Mouse (Mus musculus): ENCODE measurements around the gene Dcaf15.

Dcaf15 gene

DNA sequence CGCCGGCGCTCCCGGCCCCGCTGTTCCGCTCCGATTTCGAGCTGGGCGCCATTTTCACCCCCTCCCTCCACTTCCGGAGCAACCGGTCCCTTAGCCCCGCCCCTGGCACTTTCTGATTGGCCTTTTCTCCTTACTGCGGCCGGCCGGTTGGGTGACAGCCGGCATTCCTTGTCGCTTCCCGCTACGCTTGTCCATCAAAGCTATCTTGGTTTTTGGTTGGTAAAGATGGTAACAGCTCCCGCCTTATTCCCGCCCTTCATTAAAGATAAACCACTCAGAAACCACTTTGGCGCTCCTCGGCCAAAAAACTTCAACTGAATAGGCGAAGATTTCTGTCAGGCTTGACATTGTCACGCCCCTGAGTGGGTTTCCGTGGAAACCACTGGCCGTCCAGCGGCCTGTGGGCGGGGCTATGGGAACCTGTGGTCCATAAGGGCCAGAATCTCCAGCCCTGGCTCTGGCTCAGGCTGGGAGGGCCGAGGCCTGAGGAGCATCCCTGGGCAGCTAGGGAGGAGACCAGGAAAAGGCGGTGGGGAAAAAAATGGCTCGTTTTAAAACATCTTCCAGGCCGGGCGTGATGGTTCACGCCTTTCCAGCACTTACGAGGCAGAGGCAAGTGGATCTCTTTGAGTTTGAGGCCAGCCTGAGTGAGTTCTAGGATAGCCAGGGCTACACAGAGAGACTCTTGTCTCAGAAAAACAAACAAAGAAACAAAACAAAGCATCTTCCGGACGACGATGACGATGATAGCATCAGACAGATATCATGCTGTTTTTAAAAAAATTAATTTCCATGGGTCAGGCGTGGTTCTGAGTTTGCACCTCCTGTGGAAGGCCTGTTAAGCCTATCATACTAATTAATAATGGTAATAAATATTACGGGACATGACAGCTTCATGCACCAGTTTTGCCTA lies at the start of gene Dcaf15:
Gene Dcaf15, minus strand, starts transcription at position 72 of the 913 bp plus-strand sequence.
- DNase-seq (ENCODE audit: low spot score in 2 of 2) = peak; percentile 99

DNA sequence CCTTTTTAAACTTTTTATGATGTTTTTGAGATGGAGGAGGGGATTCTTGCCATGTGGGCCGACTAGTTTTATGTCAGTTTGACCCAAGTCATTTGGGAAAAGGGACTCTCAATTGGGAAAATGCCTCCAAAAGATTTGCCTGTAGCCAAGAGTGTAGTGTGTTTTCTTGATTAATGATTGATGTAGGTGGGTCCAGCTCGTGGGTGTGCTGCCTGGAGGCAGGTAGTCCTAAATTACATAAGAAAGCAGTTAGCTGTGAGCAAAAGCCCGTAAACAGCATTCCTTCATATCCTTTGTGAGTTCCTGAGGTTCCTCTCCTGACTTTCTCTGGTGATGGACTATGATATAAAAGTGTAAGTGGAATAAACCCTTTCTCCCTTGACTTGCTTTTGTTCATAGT lies 44.6 kb upstream of the Dcaf15 start:
- no peak for DNase-seq (ENCODE audit: low spot score in 2 of 2)

DNA sequence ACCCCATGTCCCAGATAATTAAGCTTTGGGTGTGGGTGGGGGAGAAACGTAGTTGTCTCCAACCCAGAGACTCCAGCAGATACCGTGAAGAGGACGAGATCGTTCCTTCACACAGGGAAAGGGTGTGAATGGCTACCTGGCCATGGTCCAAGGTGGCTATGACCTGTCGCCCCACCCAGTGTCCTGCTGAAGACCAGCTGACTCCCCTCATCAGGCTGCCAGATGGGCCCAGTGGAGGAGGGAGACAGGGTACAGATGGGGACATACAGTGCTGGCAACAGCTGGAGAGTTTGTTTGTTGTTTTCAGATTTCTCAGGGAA lies 43.9 kb upstream of the Dcaf15 start:
- no peak for DNase-seq (ENCODE audit: low spot score in 2 of 2)

DNA sequence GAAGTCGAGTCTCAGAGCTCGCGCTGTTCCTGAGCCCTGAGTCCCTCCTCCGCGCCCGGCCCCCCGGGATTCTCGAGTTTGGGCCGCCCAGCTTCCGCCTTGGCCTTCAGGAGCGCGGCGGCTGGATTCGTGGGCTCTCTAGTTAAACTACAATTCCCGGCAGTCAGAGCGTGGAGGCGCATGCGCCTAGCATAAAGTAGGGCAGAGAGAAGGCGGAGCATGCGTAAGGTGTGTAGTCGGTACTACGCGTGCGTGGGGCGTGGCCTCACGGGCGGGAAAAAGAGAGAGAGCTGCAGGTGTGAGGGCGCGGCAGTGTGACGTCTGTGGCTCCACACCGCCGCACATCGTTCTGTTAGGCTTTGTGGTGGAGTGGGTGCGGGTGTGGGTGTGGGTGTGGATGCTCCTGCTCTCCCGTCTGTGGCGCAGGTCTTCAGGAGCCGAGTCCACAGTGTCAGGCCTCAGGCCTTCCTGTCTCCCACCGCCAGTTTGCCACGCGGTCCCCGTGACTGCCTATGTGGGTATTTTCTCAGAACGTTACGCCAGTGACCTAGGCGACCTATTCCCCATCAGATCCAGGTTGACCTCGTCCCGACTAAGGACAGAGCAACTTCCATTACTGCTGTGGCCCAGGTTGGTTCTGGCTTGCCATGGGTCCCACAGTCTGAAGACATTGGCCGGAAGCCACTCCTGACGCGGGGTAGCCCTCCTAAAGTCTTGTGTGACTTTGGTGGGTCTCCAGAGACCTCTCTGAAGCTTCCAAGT lies 43.4 kb upstream of the Dcaf15 start, which contains the start of the genes Cc2d1a and 4930432K21Rik:
Gene Cc2d1a, minus strand, starts transcription at position 168 of the 762 bp plus-strand sequence.
Gene 4930432K21Rik, plus strand, starts transcription at position 257 of the 762 bp plus-strand sequence.
- peak; percentile 92 to 94 for DNase-seq (ENCODE audit: low spot score in 2 of 2)

DNA sequence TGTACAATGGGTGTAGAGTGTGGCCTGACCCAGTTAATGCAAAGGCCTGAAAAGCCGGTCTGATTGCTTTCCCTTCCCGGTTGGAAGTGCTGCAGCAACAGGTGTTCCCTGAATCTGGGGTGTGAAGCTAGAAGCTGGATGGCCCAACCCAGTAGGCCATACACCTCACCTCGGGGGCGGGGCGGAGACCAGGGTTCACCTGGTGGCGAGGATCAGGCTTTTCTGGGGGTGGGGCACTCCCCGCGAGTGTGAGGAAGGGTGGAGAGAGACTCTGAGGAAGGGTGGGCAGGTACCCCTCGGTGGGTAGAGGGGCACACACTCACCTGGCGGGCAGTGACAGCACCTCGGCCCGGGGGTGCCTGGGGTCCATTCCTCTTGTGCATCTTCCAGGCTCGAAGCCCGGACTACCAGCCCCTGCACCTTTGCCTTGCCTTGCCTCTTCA lies 42.8 kb upstream of the Dcaf15 start:
- no peak for DNase-seq (ENCODE audit: low spot score in 2 of 2)

DNA sequence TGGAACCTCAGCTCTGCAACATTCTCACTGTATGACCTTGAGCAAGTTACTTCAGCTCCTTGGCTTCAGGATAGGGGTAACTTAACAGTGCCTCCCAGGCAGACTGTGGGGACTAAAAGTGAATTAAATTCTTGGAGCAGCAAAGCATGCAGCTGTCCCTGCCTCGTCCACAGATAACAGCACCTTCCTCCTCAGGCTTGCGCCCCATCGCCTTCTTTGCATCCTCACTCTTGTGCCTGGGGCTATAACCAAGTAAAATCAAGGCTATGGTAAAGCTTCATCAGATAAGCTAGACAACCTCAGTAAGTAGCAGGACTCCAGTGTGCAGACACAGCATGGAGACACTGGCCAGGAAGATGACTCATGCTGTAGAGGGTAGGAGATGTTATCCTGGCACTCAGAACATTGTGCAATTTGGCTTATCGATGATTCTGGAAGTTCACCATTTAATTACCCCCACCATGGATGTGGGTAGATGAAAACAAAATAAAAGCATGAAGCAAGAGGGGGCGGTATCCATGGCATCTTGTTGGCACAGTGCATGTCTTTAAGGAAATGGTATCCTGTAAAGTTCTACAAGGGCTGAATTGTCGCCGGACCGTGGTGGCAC lies 40.2 kb upstream of the Dcaf15 start:
- DNase-seq (ENCODE audit: low spot score in 2 of 2) = no peak

DNA sequence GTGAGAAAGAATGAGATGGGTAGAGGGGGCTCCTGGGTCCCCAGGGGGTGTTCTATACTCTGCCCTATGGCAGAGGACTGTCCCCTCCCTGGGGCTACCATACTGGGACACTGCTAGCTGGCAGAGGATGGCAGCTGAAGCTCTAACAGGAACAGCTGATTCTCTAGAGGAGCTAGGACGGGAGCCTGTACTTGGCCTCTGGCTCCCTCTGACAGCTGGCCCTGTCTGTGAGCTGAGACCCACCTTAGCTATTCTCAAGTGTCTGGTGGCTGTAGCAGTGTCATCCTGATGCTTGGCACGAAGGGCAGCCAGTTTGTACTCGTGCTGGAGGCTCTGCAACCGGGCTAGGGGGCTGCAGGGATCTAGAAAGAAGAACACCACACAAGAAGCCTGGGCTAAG lies 36.3 kb upstream of the Dcaf15 start:
- DNase-seq (ENCODE audit: low spot score in 2 of 2) = no peak

DNA sequence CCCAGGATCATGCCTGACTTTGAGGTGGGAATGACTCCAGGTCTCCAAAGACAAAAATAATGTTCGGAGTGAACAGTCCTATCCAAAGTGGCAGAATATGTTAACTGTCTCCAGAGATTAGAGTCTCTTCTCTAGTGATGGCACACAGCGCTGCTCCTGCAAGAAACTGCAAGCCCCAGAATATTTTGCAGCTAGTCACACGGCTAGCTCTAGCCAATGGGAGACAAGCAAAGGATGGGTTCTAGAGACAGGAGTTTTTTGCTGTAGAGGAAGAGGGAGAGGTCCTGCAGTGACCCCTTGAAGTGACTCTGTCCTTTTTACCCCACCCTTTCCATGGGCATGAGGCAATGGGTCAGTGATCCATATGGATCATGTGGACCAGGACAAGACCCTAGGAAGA lies 33.3 kb upstream of the Dcaf15 start:
- no peak for DNase-seq (ENCODE audit: low spot score in 2 of 2)

DNA sequence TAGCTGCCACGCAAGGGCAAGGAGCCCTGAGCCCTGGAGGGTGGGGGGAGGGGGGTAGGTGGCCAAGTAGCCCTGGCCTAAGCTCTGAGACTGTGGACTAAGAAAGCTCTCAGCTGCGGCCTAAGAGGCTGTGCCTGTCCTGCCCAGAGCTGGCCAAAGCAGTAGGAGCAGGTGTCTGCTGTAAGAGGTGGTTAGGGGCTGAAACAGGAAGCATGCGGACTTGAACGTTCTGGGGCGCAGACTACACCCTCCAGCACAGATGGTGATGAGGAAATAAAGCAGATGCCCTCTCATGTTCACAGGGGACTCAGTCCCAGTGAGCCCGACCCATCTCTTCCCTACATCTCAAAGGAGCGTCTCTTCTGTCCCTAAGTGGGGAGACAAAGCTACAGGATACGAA lies 27.7 kb upstream of the Dcaf15 start:
- DNase-seq (ENCODE audit: low spot score in 2 of 2) = no peak

DNA sequence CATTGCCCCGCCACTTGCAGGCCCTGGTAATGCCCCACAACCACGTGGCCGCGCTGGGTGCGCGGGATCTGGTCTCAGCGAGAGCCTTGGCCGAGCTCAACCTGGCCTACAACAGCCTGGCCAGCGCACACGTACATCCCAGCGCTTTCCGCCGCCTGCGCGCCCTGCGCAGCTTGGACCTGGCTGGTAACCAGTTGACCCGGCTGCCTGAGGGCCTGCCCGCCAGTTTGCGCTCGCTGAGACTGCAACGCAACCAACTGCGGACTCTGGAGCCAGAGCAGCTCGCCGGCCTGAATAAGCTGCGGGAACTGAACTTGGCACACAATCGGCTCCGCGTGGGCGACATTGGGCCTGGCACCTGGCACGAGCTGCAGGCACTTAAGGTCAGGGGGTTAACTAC lies 26.2 kb upstream of the Dcaf15 start:
- DNase-seq (ENCODE audit: low spot score in 2 of 2) = no peak

DNA sequence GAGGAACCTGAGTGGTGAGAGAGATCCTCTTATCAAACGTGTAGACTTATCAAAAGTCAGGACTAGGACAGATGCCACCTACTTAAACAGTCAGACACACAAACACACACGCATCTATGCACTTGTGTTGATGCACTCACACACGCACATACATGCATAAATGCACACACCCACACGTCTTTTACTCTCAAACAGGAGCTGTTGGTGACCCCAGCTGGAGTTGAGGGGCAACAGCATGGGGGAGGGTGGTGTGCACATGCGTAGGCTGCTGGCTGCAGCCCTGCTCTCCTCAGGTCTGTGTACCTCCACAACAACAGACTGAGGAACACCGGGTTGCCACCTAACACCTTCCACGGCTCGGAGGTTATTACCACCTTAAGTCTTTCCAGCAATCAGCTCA lies 23.7 kb upstream of the Dcaf15 start:
- DNase-seq (ENCODE audit: low spot score in 2 of 2) = no peak

DNA sequence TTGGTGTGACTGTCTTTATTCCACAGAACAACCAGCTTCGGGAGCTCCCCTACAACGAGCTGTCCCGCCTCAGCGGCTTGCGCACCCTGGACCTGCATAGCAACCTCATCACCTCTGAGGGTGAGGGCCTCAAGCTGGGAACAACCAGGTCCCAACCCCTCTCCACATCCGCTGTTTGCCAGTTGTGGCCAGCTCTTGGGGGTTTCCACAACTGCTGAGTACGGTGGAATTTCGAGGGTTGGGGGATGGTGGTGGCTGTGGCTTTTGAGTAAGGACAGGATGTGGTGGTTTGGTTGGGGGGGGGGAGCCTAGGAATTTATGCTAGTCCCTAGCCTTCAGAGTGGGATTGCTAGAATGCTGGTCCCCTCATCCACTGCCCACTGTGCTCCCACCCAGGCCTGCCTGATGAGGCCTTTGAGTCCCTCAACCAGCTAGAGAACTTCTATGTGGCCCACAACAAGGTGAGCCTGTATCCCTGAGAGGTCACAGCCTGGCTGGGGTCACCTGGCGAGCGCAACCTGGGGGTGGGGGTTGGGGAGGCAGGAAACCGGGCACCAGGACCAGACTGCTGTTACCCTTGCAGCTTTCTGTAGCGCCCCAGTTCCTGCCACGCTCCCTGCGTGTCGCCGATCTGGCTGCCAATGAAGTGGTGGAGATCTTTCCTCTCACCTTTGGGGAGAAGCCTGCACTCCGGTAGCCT lies 22.8 kb upstream of the Dcaf15 start:
- no peak for DNase-seq (ENCODE audit: low spot score in 2 of 2)

DNA sequence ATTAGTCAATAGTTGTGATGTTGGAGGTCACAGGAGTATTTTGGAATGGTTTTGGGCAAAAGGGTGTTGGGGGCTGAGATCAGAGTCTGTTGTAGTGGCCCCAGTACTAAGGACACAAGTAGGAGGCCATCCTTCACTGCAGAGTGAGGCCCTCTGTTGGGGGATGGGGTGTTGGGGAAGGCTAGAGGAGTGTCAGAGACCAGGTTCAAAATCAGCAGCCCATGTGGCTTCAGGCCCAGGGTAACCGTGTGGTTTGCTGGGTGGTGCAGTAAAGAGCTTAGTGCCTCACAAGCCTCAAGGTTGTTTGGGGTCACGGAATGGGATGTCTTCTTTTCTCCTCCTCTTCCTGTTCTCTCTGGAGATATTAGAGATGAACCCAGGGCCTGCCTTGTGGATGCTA lies 22.2 kb upstream of the Dcaf15 start:
- no peak for DNase-seq (ENCODE audit: low spot score in 2 of 2)

DNA sequence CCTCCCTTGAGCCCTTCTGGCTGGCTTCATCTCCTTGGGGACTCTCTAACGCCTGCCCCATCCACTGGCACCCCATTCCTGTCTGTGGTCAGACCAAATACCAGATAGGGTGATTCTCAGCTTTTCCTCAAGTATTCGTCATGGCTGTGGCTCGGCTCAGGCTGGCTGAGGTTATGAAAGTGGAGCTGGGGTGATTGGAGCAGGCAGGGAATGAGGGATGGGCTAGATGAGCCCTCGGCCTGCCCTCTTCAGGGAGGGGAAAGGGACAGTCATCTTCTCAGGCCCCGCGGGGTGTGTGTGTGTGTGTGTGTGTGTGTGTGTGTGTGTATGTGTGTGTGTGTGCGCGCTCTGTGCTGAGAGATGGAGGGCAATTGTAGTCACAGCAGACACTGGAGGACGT lies 21.1 kb upstream of the Dcaf15 start, which contains the start of gene Podnl1:
Gene Podnl1, plus strand, starts transcription at position 334 of the 400 bp plus-strand sequence.
- no peak for DNase-seq (ENCODE audit: low spot score in 2 of 2)

DNA sequence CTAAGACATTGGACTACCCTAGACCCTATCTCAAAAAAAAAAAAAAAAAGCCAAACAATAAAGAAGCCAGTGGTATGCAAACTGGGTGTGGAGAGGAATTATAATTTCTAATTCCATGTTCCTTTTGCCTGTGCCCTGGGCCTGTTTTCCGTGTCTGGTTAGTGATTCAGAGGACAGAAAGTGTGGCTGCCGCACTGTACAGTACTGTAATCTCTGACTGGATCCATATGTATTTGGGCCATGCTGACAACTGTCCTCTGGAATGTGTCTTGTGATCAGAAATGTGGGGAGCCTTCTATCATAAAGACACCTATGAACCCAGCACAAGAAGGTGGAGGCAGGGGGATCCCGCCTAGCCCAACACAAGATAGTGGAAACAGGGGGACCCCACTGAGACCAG lies 17.6 kb upstream of the Dcaf15 start:
- no peak for DNase-seq (ENCODE audit: low spot score in 2 of 2)

DNA sequence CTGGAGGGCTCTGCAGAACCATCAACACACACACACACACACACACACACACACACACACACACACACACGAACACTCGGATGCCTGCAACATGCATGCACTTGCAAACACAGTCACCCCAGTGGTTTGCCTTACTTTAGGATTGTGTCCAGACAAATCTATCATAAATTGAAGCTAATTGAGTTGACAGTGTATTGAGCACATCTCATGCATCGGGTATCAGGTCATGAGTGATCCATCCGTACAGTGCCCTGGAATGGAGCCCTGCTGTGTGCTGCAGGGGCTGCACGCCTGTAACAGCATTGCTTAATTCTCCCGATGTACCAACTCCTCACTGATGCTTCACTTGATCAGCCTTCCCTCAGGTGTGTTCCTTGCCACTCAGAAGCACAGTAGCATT lies 11.1 kb upstream of the Dcaf15 start:
- DNase-seq (ENCODE audit: low spot score in 2 of 2) = no peak

DNA sequence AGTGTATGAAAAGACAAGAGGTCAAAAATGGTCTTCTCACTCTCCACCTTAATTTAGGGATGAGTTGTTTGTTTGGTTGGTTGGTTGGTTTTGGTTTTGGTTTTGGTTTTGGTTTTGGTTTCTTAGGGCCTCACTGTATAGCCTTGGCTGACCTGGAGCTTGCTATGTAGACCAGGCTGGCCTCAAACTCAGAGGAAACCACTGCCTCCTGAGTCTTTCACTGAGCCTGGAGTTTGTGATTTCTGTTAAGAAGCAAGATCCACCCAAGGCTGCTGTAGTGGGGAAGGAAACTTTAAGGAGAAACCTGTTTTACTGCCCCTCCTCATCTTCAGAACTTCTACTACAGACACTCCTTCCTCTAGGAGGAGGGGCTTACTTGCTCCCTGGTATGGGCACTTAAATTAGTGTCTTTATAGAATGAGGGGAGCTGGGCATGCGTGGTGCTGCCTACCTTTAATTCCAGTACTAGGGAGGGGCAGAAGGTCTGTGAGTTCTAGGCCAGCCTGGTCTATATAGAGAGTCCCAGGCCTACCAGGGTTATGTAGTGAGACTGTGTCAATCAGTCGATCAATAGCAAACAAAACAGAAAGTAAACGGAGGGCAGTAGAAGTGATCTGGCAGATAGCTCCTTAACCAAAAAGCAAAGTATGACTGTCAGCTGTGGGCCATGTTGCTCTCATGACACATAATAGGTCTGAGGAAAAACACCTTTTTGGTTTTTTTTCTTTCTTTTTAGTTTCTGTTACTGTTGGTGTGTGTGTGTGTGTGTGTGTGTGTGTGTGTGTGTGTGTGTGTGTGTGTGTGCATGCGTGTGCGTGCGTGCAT lies 1.9 kb upstream of the Dcaf15 start:
- DNase-seq (ENCODE audit: low spot score in 2 of 2) = no peak

DNA sequence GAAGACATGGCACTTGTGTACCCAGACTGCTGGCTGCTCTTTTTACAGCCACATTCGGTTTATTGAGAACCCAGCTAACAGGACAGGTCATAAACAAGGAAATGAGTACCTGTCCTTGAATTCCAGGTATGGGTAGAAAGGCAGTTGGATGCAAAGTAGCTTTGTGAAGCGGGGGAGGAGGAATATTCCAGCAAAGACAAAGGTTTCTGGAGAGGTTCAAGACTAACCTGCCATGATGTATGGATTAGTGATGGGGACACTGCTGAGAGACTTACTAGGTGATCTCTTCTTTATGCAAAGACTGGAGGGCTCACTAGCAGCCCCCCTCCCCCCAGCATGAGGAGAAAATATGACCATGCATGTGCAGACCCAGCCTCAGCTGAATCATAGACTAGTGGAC lies 1.1 kb upstream of the Dcaf15 start:
- DNase-seq (ENCODE audit: low spot score in 2 of 2) = no peak

DNA sequence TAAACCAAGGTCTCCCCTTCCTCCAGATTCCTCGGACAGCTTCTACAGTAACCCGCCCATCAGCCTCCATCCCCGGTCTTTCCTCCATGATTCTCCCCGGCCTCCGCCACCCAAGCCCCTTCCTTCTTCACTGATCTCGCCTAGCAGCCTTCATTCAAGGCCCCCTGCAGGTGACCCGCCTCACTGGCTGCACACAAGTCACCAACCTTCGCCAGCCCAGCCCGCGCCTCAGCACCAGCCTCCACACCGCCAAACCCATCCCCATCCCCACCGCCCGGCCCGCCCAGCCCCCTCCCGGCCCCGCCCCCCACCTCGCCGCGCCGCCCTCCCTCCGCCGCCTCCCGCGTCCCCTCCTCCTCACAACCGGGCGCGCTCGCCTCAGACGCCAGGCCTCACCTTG lies 347 bp downstream of the Dcaf15 start:
- DNase-seq (ENCODE audit: low spot score in 2 of 2) = no peak

DNA sequence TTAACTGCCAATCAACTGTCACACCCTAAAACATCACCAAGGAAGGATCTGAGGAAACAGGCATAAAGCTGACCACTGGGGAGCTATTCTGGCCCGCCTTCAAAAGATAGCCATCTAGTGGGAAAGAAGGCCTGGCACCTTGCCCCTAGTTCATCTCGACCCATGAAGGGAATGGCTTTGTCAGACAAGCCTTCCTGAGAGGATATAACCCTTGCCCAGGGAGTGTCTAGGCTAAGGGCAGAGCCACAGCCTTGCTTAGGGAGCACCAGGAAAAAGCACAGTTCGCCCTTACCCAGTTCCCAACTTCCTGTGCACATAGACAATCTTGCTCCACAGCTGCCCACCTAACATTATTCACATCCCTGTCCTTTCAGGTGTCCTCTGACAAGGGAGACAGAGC lies 967 bp downstream of the Dcaf15 start:
- no peak for DNase-seq (ENCODE audit: low spot score in 2 of 2)

Measured in heart, adult 9 months (tissue).